Mouse (Mus musculus): ENCODE measurements around the gene Macrod1.

GRCm38 (mm10) chr19:7135525-7135924 lies 78.9 kb downstream of the Macrod1 start:
- TF ChIP-seq POLR2A (IDR thresholded peaks at IDR 0.05; ENCODE audit: low read depth, low read length) (no peak), CTCF (IDR thresholded peaks at IDR 0.05; ENCODE audit: extremely low read depth, insufficient read depth, insufficient read length, insufficient replicate concordance) (no peak)

Data from spleen, adult 2 months (tissue).